Mouse (Mus musculus) heart, adult 2 months (tissue): ENCODE results near the gene Psma5. TPM values are rescaled to one million over a fixed set of nuclear protein-coding genes. Genes with fewer than 3 reads are reported as not detected.
"Not testable (repeated sequence)": the region's sequence is repeated elsewhere in the genome, so short reads cannot be mapped to it uniquely, and the experiment has no call there.

Experiments used
- DNase-seq, 2 experiments: peaks; one replicate each; pipeline ENCODE4 v3.0.0; 2021
- H3K27ac ChIP-seq: fragments of 200-600 bp; 2 replicates; pipeline ENCODE4 v1.8.1; 2022
- H3K27me3 ChIP-seq: fragments of 200-500 bp; 2 replicates; pipeline ENCODE4 v1.6.1; 2012; ENCODE audit warnings: mild to moderate bottlenecking, low read length, inconsistent platforms, mixed read lengths; ENCODE audit not compliant: control insufficient read depth, insufficient read depth
- H3K36me3 ChIP-seq: fragments of 200-500 bp; 2 replicates; pipeline ENCODE4 v1.6.1; 2012; ENCODE audit warnings: low read length, inconsistent platforms; ENCODE audit not compliant: control insufficient read depth, insufficient read depth
- H3K4me1 ChIP-seq: fragments of 200-500 bp; 2 replicates; pipeline ENCODE4 v1.6.1; 2011; ENCODE audit warnings: low read length; ENCODE audit not compliant: control insufficient read depth, insufficient read depth
- H3K4me3 ChIP-seq: fragments of 200-600 bp; 2 replicates; pipeline ENCODE4 v1.8.1; 2022
- H3K79me2 ChIP-seq: fragments of 200-500 bp; replicated peaks from 2 replicates; pipeline ENCODE4 v1.6.1; 2012; ENCODE audit warnings: mild to moderate bottlenecking, inconsistent platforms, low read length, moderate library complexity, mixed read lengths; ENCODE audit not compliant: control insufficient read depth, insufficient read depth
- H3K9ac ChIP-seq: fragments of 200-500 bp; 2 replicates; pipeline ENCODE4 v1.6.1; 2012; ENCODE audit warnings: low read depth, mild to moderate bottlenecking, control low read depth, inconsistent platforms, low read length, mixed read lengths
- CTCF ChIP-seq: fragments of 200-600 bp; IDR thresholded peaks from 2 replicates; pipeline ENCODE4 v1.8.1; 2022; ENCODE audit warnings: antibody characterized with exemption, mild to moderate bottlenecking, moderate library complexity
- EP300 ChIP-seq: fragments of 200-500 bp; IDR thresholded peaks from 2 replicates; pipeline ENCODE4 v1.6.1; 2011; ENCODE audit warnings: low read depth, low read length, control low read depth; ENCODE audit not compliant: insufficient read depth
- POLR2A ChIP-seq: fragments of 200-500 bp; IDR thresholded peaks from 2 replicates; pipeline ENCODE4 v1.6.1; 2011; ENCODE audit warnings: mild to moderate bottlenecking, low read depth, low read length, control low read depth; ENCODE audit not compliant: insufficient read depth
- WGBS: fragments of 180-500 bp; shearing (Covaris S2); methylation state at CpG from one replicate; pipeline ENCODE4 v1.1.7; 2018; 5-methylcytosine and 5-hydroxymethylcytosine counted together
- intact Hi-C: fragments of 180-260 bp; cut with DNase I; formaldehyde crosslinking; loops from one replicate; pipeline ENCODE4 v1.15.1; 2025
- polyA plus RNA-seq: library from polyadenylated mRNA; depleted of rRNA; stranded (reverse); fragments of >200 nt; gene quantifications from 2 replicates; pipeline ENCODE4 v1.2.3, GENCODE M21; 2012
- total RNA-seq, 2 experiments: library from RNA; stranded (reverse); gene quantifications; 2 replicates each; pipeline ENCODE4 v1.2.3; 2021

Psma5 gene
- total and polyA plus RNA-seq, 3 experiments = 42.4 to 49.9 (median 48.1) TPM

DNA sequence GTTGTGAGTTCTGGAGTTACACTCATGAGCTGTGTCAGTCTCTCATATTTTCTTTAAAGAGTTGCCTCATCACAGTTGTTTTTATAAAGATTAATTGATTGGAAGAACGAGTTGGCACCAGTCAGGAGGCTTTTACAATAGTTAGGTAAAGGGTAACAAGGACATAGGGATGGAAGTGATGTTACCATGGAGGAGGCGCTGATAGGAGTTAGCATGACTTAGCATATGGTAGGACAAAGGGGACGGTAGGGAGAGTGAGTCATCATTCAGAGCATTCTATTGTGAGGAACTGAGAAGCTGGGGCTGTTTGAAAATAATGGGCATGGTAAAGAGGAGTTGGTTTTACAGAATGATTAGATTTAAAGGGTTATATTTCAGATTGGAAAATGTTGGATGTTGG lies 2.6 kb downstream of the Psma5 start:
- H3K79me2 ChIP-seq = peaks cover 3% of the 10 kb centered on the region; the same call in 1 of the 2 replicates
- H3K27ac ChIP-seq = no peak overlapping the region
- peaks cover 5% of the 10 kb centered on the region for H3K36me3 ChIP-seq
- H3K9ac ChIP-seq = no peak overlapping the region
- H3K27me3 ChIP-seq = no peaks in the 10 kb centered on the region
- intact Hi-C loops = loop anchor here (5.0 kb wide), 1 partner anchor 47 kb away; the partner anchor contains the start of gene Atxn7l2
- no peak for TF ChIP-seq POLR2A
- no peak for TF ChIP-seq EP300
- TF ChIP-seq CTCF = no peak
- DNase-seq = no peak
- no peak overlapping the region for H3K4me3 ChIP-seq
- 45% methylated on average over 3 of the region's 3 CpGs for WGBS
- H3K4me1 ChIP-seq = peaks cover 2% of the 10 kb centered on the region

DNA sequence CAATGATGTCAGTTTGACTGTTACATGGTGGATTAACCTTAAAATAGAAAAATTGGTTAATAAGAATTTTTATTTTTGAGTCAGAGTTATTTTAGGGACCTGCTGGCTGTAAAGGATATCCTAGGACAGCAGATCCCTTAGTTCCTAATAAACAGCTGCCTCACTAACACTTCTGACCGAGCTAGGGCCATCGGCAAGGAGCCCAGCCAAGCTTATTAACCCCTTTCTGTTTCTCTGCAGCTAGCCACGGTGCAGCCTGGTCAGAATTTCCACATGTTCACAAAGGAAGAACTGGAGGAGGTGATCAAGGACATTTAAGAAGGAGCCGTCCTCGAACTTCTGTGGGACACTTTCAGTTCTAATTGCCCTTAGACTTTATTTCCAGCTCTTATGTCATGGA lies 22.8 kb downstream of the Psma5 start:
- H3K36me3 ChIP-seq, H3K9ac ChIP-seq, DNase-seq, H3K4me1 ChIP-seq, H3K27me3 ChIP-seq, intact Hi-C loops, H3K4me3 ChIP-seq, H3K79me2 ChIP-seq, H3K27ac ChIP-seq: not testable (repeated sequence)
- 56% methylated on average over 5 of the region's 5 CpGs for WGBS

DNA sequence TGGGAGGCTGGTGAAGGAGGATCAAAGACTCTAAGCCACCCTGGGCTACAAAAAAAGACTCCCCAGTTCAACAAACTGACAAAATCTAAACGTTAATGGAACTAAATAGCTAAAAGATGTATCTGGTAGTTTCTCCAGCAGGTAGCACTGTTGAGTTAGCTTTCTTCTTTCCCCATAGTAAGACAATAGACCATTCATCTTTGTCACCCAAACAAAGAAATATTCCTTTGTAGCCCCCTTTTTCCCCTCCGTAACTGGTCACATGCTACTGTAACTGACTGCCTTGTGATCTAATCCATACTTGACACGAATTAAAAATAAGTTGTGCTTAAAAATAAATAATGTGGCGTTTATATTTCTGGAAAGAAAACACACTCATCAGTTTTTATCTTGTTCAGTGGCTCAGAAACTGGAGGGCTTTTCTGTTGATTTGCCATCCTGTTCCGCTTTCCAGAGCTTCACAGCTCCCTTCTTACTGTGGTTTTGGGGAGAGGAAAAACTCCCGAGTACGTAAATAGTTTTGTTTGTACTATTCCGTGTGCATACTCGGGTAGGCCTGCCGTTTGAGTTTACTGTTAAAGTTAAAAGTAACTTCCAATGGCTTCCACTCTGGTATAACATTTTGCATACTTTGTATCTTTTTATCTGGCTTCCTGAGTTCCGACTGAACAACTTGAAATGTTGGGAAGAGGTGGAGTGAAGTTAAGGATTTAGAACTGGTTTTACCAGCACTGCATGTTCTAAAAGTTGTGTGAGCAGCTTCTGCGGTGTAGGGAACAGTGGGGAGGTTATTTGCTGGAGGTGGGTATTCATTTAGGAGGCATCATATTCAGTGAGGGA lies 25.9 kb downstream of the Psma5 start:
- Histone ChIP-seq H3K79me2 (no peaks in the 10 kb centered on the region), H3K27me3 (no peaks in the 10 kb centered on the region), H3K36me3 (no peaks in the 10 kb centered on the region), H3K9ac (no peak overlapping the region), H3K4me1 (no peaks in the 10 kb centered on the region), H3K4me3 (no peak overlapping the region), H3K27ac (no peak overlapping the region)
- DNase-seq = no peak
- intact Hi-C loops = loop anchor here (1.0 to 2.0 kb wide), 2 partner anchors 26 to 107 kb away; no protein-coding TSS in a partner anchor
- TF ChIP-seq POLR2A (no peak), CTCF (peak; percentile 82), EP300 (no peak)
- WGBS = 28% methylated on average over 12 of the region's 12 CpGs

DNA sequence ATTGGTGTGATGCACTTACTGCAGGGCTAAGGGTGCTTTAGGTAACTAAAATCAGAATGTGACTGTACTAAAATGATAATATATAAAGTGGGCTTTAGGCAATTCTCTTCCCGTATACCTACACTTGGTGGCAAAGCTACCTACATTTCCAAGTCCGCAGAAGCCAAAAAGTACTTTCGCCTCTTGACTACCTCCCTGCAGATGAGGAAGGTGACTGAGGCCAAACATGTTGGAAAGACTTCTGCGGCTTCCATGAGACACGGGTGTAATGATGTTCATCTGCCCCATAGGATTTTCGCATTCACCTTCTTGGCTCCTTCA lies 26.5 kb downstream of the Psma5 start:
- H3K79me2 ChIP-seq = no peaks in the 10 kb centered on the region
- TF ChIP-seq POLR2A (no peak), EP300 (no peak), CTCF (no peak)
- H3K4me3 ChIP-seq = peak overlapping the region; percentile 74
- H3K36me3 ChIP-seq = no peaks in the 10 kb centered on the region
- no peaks in the 10 kb centered on the region for H3K27me3 ChIP-seq
- intact Hi-C loops = loop anchor here (2.0 kb wide), 1 partner anchor 26 kb away; no protein-coding TSS in a partner anchor
- no peak for DNase-seq
- WGBS = 23% methylated on average over 6 of the region's 6 CpGs
- H3K9ac ChIP-seq = no peak overlapping the region
- H3K4me1 ChIP-seq = peaks cover 2% of the 10 kb centered on the region; the same call in 1 of the 2 replicates
- peak overlapping the region; percentile 61; the same call in 1 of the 2 replicates for H3K27ac ChIP-seq

DNA sequence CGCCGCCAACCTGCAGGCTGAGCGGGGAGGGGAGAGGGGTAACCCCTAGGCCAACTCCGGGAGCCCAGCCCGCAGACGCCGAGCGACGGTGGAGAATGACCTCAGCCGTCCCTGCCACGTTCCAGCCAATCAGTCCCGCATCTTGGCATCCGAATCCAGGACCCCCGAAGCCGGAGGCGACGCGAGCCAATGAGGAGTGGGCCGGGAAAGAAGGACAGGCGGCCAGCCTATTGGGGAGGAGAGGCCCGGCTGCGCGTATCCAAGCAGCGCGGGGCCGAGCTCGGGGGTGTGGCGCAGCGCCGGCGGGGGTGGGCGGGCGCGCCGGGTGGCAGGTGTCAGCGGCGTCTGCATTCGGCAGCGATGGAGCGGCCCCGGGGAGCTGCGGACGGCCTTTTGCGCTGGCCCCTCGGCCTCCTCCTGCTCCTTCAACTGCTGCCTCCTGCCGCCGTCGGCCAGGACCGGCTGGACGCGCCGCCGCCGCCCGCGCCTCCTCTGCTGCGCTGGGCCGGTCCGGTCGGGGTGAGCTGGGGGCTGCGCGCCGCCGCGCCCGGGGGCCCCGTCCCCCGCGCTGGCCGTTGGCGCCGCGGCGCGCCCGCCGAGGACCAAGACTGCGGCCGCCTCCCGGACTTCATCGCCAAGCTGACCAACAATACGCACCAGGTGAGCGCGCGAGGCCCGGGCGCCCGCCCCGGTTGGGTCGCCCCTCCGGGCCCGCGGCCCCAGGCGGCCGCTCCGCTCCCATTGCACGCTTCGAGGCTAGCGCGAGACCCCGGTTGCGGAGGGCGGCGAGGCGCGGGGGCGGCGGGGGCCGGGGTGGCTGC lies 27.3 kb downstream of the Psma5 start, which contains the start of gene Sort1:
TSS of gene Sort1 (plus strand) at position 302 of the 821 bp plus-strand sequence.
- Histone ChIP-seq H3K27ac (peak within 1 kb of the TSS; percentile 61), H3K36me3 (no peaks in the 10 kb centered on the region), H3K4me3 (peak within 1 kb of the TSS; percentile 74), H3K27me3 (no peaks in the 10 kb centered on the region), H3K79me2 (no peaks in the 10 kb centered on the region), H3K9ac (peak within 1 kb of the TSS; percentile 75), H3K4me1 (peaks cover 2% of the 10 kb centered on the region; the same call in 1 of the 2 replicates)
- TF ChIP-seq EP300 (no peak), POLR2A (no peak), CTCF (no peak)
- WGBS = under 1% methylated on average over 109 of the region's 109 CpGs
- intact Hi-C loops = loop anchor here (2.0 kb wide), 1 partner anchor 25 kb away; no protein-coding TSS in a partner anchor
- DNase-seq = peak; percentile 83 to 87
